Mouse (Mus musculus): Measurements from ENCODE around the gene Fam167b. TPM values are rescaled to one million over a fixed set of nuclear protein-coding genes. Genes with fewer than 3 reads are reported as not detected.

Gene Fam167b
- polyA plus RNA-seq, 1 experiment from 2014 or later = 4.1 TPM

DNA sequence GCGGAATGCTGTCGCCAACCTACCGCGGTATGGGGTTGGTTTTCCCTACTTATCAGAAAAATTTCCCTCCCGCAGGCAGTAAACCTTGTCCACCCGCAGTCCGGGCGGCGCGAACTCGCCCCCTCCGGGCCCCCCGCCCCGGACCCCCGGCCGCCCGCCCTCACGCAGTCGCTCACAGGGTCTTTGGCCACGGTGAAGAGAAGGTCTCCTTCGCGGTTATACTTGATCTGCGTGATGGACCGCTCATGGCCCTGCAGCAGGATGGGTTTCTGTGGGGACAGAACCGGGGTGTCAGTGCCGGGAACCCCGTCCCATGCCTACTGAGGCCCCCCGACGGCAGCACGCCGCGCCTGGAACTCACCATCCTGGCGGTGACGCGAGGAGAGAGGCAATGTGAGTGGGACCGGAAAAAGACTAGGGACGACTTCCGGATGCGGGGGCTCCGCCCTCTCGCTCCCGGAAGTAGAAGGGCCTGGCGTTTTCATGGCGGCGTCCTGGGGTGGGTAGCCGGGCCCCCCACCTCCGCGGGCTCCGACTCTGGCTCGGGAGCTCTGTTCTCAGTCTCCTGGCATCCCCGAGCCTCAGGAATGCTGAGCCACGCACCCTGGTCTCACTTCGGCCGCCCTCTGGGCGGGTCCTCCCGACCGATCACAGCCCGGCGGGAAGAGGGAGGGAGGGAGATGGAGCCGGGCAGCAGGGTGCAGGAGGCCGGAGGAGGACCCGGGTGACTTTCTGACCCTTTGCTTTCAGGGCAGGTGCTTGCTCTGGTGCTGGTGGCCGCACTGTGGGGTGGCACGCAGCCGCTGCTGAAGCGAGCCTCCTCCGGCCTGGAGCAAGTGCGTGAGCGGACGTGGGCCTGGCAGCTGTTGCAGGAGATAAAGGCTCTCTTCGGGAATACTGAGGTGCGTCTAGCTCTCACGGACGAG, 22.1 kb upstream of the Fam167b start, which contains the start of the genes Eif3i and Tmem234:
Eif3i (minus strand) TSS at position 416 of the 926 bp plus-strand sequence.
Tmem234 (plus strand) TSS at position 436 of the 926 bp plus-strand sequence.
- Histone ChIP-seq H3K9ac (replicated peaks) (peak within 1 kb of the TSS; percentile 92), H3K4me2 (peak within 1 kb of the TSS; percentile 83), H3K36me3 (peaks cover 65% of the 10 kb centered on the region), H3K9me3 (no peaks in the 10 kb centered on the region), H3K4me1 (replicated peaks) (peaks cover 23% of the 10 kb centered on the region), H3K27ac (peak within 1 kb of the TSS; percentile 66), H3K4me3 (replicated peaks) (peak within 1 kb of the TSS; percentile 95), H3K27me3 (no peaks in the 10 kb centered on the region)
- peak; percentile 79 for ATAC-seq (ENCODE audit: insufficient number of reproducible peaks, insufficient read depth, low FRiP score, low TSS enrichment, low read depth)
- under 1% methylated on average over 74 of the region's 74 CpGs for WGBS

DNA sequence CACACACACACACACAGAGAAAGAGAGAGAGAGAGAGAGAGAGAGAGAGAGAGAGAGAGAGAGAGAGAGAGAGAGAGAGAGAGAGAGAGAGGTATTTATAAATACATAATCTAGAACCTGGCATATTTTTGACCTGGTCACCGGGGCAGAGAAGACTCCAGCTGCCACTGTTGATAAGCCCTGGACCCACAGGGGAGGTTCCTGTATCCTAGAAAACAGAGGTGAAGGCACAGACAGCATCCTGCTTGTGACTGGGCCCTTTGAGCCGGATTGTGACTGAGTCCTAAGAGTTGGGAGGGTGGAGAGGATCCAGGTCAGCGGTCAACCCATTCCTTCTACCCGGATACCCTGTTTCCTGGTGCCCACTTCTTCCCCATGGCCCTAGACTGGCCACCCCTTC, 10.5 kb upstream of the Fam167b start:
- peaks cover 9% of the 10 kb centered on the region; the same call in 1 of the 2 replicates for H3K4me1 ChIP-seq (replicated peaks)
- H3K36me3 ChIP-seq = peaks cover 40% of the 10 kb centered on the region
- H3K27ac ChIP-seq = no peak overlapping the region
- 68% methylated on average over 4 of the region's 4 CpGs for WGBS
- no peak overlapping the region for H3K9ac ChIP-seq (replicated peaks)
- no peak overlapping the region for H3K4me3 ChIP-seq (replicated peaks)
- no peak overlapping the region for H3K4me2 ChIP-seq
- no peak for ATAC-seq (ENCODE audit: insufficient number of reproducible peaks, insufficient read depth, low FRiP score, low TSS enrichment, low read depth)
- no peaks in the 10 kb centered on the region for H3K9me3 ChIP-seq
- no peaks in the 10 kb centered on the region for H3K27me3 ChIP-seq

DNA sequence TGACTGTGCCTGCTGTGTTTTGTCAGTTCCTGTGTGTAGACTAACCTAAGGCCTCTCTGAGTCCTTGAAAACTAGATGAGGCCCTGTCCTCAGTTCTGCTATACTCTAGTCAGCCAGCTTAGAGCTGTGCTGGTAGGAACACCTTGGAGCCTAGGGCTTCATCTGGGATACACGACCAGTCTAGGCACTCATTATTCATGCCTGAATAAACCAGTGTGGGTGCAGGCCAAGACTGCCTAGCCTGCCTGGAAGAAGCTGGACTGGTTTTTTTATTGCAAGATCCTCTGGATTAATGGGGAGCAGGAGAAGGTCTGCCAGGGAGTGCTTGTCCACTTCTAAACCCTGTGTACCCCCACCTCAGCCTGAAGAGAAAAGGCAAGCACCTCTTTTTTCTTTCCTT, 8.6 kb upstream of the Fam167b start:
- H3K27me3 ChIP-seq = no peaks in the 10 kb centered on the region
- 58% methylated on average over 1 of the region's 1 CpGs for WGBS
- no peak overlapping the region for H3K4me3 ChIP-seq (replicated peaks)
- no peak overlapping the region for H3K9ac ChIP-seq (replicated peaks)
- H3K4me1 ChIP-seq (replicated peaks) = peaks cover 9% of the 10 kb centered on the region; the same call in 1 of the 2 replicates
- no peak for ATAC-seq (ENCODE audit: insufficient number of reproducible peaks, insufficient read depth, low FRiP score, low TSS enrichment, low read depth)
- H3K4me2 ChIP-seq = no peak overlapping the region
- H3K36me3 ChIP-seq = peaks cover 21% of the 10 kb centered on the region
- H3K27ac ChIP-seq = no peak overlapping the region
- H3K9me3 ChIP-seq = no peaks in the 10 kb centered on the region

DNA sequence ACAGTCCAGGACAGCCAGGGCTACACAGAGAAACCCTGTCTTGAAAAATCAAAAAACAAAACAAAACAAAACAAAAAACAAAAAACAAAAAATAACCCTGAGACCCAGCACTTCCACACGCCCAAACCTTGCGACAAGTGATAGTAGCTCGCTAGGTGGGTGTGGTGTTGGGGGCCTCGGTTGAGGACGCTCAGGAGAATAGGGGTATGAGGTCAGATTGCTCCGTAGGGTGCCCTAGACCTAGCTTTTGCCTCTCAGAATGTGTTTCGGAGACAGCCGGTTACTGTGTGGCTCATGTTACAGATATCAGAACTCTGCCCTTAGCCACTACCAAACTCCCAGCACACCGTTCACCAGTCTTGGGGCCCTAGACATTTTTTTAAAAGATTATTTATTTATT, 7.4 kb upstream of the Fam167b start:
- no peaks in the 10 kb centered on the region for H3K27me3 ChIP-seq
- peaks cover 9% of the 10 kb centered on the region for H3K36me3 ChIP-seq
- H3K27ac ChIP-seq = no peak overlapping the region
- peak overlapping the region; percentile 49 for H3K4me3 ChIP-seq (replicated peaks)
- H3K4me2 ChIP-seq = peak overlapping the region; percentile 68
- ATAC-seq (ENCODE audit: insufficient number of reproducible peaks, insufficient read depth, low FRiP score, low TSS enrichment, low read depth) = no peak
- no peaks in the 10 kb centered on the region for H3K9me3 ChIP-seq
- no peak overlapping the region for H3K9ac ChIP-seq (replicated peaks)
- H3K4me1 ChIP-seq (replicated peaks) = peaks cover 9% of the 10 kb centered on the region; the same call in 1 of the 2 replicates
- WGBS = 78% methylated on average over 9 of the region's 9 CpGs

DNA sequence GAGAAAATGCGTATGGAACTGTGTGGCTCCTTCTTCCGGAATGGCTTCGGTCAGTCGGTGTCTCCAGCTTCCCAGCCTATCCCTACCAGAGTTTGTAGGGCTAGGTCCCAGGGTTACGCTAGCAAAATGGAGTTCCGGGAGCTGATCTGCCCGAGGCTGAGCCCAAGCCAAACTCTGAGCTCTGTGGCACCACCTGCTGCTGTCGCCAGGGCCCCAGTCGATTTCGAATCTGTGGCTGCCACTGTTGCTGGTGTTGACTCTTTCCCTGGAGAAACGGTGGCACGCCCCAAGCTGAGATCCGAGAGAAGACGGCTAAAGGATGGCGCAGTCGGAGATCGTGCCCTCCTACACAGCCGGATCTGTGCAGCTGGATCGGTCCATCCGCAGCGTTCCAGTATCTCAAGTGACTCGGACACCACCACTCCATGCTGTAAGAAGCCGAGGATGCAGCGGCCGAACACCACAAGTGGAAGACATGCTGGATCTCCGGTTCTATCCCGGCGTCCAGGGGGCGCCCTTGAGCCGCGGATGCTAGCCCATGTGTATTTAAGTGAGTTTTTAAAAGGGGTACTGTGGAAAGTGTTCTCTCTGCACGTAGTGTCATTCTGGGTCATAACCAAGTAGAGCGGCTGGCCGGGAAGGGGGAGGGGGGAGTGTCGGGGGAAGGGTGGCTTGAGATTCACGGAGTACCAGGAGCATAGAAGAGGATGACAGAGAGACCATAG, 6.7 kb upstream of the Fam167b start:
- Histone ChIP-seq H3K9me3 (no peaks in the 10 kb centered on the region), H3K27me3 (no peaks in the 10 kb centered on the region), H3K27ac (peak overlapping the region; percentile 42; the same call in 1 of the 2 replicates), H3K4me2 (peak overlapping the region; percentile 68), H3K36me3 (peaks cover 2% of the 10 kb centered on the region), H3K4me1 (replicated peaks) (peaks cover 9% of the 10 kb centered on the region; the same call in 1 of the 2 replicates), H3K9ac (replicated peaks) (peak overlapping the region; percentile 64), H3K4me3 (replicated peaks) (peak overlapping the region; percentile 49)
- 3% methylated on average over 36 of the region's 36 CpGs for WGBS
- peak; percentile 13; the same call in 1 of the 2 replicates for ATAC-seq (ENCODE audit: insufficient number of reproducible peaks, insufficient read depth, low FRiP score, low TSS enrichment, low read depth)

DNA sequence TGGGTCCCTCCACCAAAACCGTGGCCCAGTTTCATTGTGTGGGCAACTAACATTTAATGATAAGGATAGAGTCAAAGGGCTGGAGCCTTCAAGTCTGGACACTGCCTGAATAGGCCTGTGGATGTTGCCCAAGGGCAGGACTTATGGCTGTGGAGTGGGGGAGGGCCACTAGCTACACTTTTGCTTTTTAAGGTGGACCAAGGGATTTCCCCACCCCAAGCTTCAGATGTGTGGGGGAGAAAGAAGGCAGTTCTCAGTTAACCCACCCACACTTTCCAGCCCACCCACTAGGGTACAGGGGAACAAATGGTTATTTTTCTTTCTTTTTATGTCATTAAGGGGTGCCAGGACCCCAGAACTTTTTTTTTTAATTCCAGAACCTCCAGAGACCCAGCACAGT, 6.0 kb upstream of the Fam167b start:
- H3K36me3 ChIP-seq = no peaks in the 10 kb centered on the region
- no peak for ATAC-seq (ENCODE audit: insufficient number of reproducible peaks, insufficient read depth, low FRiP score, low TSS enrichment, low read depth)
- H3K9ac ChIP-seq (replicated peaks) = peak overlapping the region; percentile 64; the same call in 1 of the 2 replicates
- peaks cover 9% of the 10 kb centered on the region; the same call in 1 of the 2 replicates for H3K4me1 ChIP-seq (replicated peaks)
- H3K4me3 ChIP-seq (replicated peaks) = peak overlapping the region; percentile 49
- 91% methylated on average over 1 of the region's 1 CpGs for WGBS
- no peaks in the 10 kb centered on the region for H3K27me3 ChIP-seq
- peak overlapping the region; percentile 68 for H3K4me2 ChIP-seq
- peak overlapping the region; percentile 42; the same call in 1 of the 2 replicates for H3K27ac ChIP-seq
- H3K9me3 ChIP-seq = no peaks in the 10 kb centered on the region

DNA sequence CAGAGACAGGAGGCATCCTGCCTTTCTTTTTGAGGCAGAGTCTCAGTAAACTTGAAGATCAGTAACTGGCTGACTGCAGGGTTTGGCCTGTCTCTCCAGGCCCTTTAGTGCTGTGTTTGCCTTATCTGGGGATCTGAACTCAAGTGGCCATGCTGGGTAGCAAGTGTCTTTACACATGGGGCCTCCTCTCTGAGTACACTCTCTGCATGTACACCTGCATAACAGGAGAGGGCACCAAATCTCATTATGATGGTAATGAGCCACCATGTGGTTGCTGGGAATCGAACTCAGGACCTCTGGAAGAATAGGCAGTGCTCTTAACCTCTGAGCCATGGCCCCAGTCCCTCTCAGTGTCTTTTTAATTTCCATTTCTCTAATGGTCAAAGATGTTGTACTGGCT, 3.9 kb upstream of the Fam167b start:
- Histone ChIP-seq H3K4me3 (replicated peaks) (no peak overlapping the region), H3K9ac (replicated peaks) (no peak overlapping the region), H3K36me3 (no peaks in the 10 kb centered on the region), H3K4me2 (no peak overlapping the region), H3K27ac (no peak overlapping the region), H3K27me3 (no peaks in the 10 kb centered on the region), H3K9me3 (no peaks in the 10 kb centered on the region), H3K4me1 (replicated peaks) (peaks cover 10% of the 10 kb centered on the region; the same call in 1 of the 2 replicates)
- no peak for ATAC-seq (ENCODE audit: insufficient number of reproducible peaks, insufficient read depth, low FRiP score, low TSS enrichment, low read depth)
- WGBS = 80% methylated on average over 1 of the region's 1 CpGs

DNA sequence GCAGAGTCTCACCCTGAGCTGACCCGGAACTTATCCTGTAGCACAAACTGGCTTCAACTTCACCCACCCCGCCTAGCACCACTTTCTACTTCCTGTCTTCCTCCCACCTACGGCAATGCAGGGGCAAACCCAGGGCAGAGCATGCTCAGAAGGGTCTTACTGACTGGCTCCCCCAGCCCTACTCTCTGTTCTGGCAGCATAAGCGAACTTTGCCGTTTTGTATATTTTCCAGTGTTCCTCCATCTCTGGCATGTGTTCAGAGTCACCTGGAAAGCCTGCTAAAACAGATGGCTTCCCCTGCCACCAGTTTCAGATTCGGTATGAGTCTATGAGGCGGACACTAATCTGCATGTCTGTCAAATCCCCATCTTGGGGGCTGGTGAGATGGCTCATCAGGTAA, 2.0 kb upstream of the Fam167b start:
- no peak overlapping the region for H3K4me2 ChIP-seq
- no peaks in the 10 kb centered on the region for H3K27me3 ChIP-seq
- H3K9me3 ChIP-seq = no peaks in the 10 kb centered on the region
- WGBS = 72% methylated on average over 7 of the region's 7 CpGs
- no peak overlapping the region for H3K4me3 ChIP-seq (replicated peaks)
- no peaks in the 10 kb centered on the region for H3K36me3 ChIP-seq
- peaks cover 15% of the 10 kb centered on the region for H3K4me1 ChIP-seq (replicated peaks)
- H3K9ac ChIP-seq (replicated peaks) = no peak overlapping the region
- ATAC-seq (ENCODE audit: insufficient number of reproducible peaks, insufficient read depth, low FRiP score, low TSS enrichment, low read depth) = no peak
- H3K27ac ChIP-seq = no peak overlapping the region

DNA sequence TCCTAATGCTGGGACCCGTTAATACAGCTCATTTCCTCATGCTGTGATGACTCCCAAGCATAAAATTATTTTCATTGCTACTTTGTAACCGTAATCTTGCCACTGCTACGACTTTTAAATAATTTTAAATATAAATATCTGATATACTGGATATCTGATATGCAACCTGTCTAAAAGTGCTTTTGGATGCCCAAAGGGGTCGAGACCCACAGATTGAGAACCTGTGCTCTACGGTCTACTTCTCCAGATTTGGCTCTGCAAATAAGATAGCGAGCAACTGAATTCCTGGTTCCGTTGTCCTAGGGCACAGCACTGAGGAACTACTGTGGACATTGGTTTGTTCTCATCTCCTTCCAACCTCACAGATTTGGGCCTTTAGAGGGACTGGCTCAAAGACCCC, 661 bp downstream of the Fam167b start:
- Histone ChIP-seq H3K9me3 (no peaks in the 10 kb centered on the region), H3K4me2 (no peak overlapping the region), H3K27ac (no peak overlapping the region), H3K9ac (replicated peaks) (no peak overlapping the region), H3K36me3 (no peaks in the 10 kb centered on the region), H3K4me1 (replicated peaks) (peaks cover 11% of the 10 kb centered on the region), H3K27me3 (no peaks in the 10 kb centered on the region), H3K4me3 (replicated peaks) (no peak overlapping the region)
- WGBS = 78% methylated on average over 7 of the region's 7 CpGs
- ATAC-seq (ENCODE audit: insufficient number of reproducible peaks, insufficient read depth, low FRiP score, low TSS enrichment, low read depth) = no peak

DNA sequence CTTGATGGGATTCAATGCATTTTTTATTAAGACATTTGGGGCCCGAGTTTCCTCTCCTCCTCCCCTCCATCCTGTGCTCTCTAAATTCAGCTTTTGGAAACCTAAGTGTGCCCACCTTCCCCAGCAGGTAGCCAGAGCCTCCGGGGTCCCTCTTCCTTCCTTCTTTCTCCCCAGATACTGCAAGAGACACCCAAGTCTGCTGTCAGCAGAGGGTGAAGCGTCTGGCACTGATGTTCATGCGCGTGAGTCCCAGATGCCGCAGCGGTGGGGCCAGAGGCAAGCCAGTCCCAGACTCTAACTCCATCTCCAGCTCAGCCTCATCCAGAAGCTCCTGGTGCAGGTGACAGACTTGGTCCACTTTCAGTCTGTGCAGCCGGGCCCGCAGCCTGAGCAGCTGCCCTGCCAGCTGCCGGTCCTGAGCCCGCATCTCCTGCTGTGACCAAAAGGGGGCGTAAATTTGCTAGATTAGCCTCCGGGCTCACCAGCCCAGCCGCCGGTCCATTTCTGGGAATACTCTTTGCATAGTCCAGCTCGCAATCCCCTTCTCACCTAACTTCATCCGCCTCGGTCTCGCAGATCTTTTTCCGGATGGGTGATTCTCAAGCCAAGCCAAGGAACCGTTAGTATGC, 1.4 kb downstream of the Fam167b start:
- 40% methylated on average over 21 of the region's 21 CpGs for WGBS
- H3K36me3 ChIP-seq = no peaks in the 10 kb centered on the region
- no peak overlapping the region for H3K9ac ChIP-seq (replicated peaks)
- H3K27me3 ChIP-seq = no peaks in the 10 kb centered on the region
- no peaks in the 10 kb centered on the region for H3K9me3 ChIP-seq
- H3K4me2 ChIP-seq = peak overlapping the region; percentile 19; the same call in 1 of the 2 replicates
- H3K4me3 ChIP-seq (replicated peaks) = no peak overlapping the region; the same call in 1 of the 2 replicates
- no peak for ATAC-seq (ENCODE audit: insufficient number of reproducible peaks, insufficient read depth, low FRiP score, low TSS enrichment, low read depth)
- H3K4me1 ChIP-seq (replicated peaks) = peaks cover 11% of the 10 kb centered on the region
- H3K27ac ChIP-seq = 0 out of 2 replicates have a peak overlapping the region, but pooled peaks have one; percentile 35
